Mouse (Mus musculus) c-Kit-positive CD71-positive TER-119-positive erythroid progenitor cells, embryonic 14.5 days (primary cell): ENCODE measurements at regions not wholly inside any gene's neighbourhood (a gene's known extent, or its start where the extent isn't known, plus 50 kb on each side); places are given as distances from the start of the nearest gene placed in this dataset.
A peak's percentile ranks its signal among the peaks of the same experiment; 100 is the strongest.

ENCODE experiments used
- DNase-seq: peaks from one replicate; pipeline ENCODE4 v3.0.0-alpha.2; 2013; ENCODE audit warnings: low spot score

DNA sequence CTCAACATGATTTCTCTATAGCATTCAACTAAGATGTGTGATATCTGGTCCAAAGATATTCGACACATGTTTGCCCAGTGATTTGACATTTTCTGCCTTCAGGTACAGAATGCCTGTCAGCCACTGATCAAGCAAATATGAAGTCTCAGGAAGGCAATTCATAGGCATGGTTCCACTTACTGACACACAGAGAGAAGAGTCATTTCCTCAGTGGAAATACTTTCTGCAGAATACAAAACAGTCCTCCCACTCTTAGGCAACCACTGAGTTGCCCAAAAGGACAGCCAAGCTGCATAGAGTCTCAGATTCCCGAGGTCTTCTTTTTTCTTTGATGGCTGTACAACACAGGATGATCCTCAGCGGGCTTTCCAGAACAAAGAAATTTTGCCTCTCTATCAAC, 110.9 kb downstream of the Ndufa4 start:
- no peak for DNase-seq

DNA sequence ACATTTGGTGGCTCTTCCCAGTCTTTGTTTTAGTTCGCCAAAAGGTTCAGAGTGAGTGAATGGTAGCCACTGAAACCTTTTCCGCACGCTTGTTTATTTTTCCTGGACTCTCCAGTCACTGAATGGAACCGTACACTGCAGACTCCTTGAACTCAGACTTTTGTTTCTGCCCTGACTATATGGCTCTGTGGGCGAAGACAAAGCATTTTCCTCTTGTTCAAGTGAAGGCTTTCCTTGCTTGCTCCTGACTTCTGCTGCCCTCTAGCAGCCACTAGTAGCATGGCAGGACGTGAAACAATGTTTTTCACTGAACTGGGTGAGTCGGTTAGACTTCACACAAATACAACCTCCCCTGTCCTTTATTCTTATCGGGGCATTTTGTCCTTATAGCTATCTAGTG, 113.9 kb downstream of the Ndufa4 start:
- peak; percentile 21 for DNase-seq

DNA sequence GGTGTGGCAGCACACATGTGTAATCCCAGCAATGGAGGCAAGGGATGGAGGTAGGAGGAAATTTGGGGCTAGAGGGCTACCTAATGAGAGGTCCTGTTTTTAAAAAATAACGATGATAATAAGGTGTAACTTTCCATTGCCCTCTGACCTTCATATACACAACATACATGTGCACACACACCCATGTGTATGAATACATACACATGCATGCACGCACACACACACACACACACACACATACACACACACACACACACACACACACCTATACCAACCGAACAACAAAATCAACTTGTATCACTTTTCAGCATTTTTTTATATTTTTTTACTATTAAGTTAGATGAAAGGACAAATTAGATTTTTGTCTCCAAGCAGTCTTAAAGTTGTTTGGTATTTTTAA, 115.1 kb downstream of the Ndufa4 start:
- no peak for DNase-seq

DNA sequence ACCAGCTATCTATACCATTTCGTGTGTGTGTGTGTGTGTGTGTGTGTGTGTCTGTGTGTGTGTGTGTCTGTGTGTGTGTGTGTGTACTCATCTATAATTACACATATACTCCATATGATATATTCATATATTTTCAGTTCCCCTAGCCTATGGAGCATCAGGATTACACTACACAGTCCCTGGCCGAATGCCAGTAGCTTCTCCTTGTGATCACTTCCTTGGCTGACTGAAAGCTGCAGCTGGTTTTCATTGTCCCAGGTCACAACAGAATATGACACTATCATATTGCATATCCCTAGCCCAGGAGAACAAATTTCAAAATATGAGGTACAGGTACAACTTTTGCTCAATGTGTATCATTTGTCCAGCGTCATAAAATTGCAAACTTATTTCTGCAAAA, 116.2 kb downstream of the Ndufa4 start:
- DNase-seq: no peak

DNA sequence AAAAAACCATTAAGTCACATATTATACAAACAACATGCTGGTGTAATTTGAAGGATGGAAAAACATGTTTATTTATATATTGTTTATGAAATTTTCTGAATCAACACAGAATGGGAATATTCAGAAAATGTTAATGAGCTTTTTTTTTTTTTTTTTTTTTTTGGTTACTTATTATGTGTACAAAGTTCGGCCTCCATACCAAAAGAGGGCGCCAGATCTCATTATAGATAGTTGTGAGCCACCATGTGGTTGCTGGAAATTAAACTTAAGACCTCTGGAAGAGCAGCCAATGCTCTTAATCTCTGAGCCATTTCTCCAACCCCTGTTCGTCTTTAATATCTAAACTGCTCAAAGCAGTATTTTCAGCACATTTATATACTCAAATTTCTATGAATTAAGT, 133.3 kb downstream of the Ndufa4 start:
- DNase-seq: peak; percentile 7

DNA sequence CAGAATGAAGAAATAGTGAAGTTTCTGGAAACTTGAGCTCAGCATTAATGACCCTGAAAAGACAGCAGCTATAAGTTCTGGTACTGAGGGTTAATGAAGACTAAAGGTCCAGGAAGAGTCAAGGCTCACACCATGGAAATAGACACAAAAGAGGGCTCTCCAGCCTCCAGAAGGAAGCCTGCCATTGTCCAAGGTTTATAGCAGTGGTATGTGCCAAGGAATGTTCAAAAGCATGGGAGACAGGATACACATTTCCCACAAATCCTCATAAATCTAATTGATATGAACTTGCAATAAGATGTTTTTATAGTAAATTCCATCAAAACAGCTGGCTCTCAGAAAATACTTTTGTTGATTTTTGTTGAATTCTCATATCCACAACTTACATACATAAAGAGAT, 144.4 kb downstream of the Ndufa4 start:
- DNase-seq: no peak

DNA sequence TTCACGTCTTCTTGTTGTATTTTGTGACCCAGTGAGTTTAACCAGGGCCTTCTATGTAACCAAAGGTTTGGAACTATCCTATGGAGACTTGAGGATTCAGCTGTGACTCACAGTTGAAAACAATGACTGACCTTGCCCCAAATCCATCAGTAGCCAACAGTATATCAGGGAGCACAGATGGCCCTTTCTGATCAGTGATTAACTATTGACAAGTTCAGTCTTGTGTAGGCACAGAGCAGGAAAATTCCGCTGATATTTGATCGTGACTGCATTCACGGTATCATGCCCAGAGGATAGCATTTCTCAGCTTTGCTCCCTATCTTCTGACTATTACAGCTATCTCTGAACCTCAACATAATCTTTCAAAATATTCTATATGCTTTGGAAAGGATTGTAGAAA, 169.6 kb downstream of the Ndufa4 start:
- DNase-seq: no peak

DNA sequence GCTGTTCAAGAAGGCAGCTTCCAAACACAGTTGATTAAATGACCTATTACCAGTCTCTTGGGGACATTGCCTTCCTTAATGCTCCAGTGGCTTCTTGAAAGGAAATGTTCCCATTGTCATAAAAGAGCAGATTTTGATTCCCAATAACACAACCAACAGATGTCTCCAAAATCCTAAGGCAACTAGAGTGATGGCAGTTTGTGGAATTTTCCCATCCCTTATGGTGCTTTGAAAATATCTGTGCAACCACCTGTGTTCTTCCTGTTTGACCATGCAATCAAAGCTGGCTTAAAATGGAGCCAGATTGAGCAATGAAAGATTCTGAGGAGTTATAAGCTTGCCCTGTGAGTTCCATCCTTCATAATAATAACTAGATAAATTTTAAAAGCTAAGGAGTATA, 176.2 kb downstream of the Ndufa4 start:
- DNase-seq: no peak

DNA sequence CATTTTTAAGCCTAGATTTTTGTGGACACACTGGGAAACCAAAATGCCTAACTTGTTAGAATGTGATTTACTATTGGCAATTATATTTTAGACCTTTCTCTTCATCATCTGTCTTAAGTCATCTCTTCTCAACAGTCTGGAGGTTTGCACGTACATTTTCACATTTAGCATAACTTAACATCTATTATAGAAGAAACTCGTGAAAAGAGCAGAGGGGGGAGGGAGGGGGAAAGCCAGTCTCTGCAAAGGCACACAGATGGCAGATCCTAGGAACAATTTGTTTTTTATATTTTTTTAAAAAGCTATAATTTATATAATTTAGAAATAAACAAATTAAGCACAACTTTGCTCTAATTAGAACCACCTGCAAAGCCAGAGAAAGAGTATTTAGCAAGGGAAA, 176.6 kb downstream of the Ndufa4 start:
- DNase-seq: no peak

DNA sequence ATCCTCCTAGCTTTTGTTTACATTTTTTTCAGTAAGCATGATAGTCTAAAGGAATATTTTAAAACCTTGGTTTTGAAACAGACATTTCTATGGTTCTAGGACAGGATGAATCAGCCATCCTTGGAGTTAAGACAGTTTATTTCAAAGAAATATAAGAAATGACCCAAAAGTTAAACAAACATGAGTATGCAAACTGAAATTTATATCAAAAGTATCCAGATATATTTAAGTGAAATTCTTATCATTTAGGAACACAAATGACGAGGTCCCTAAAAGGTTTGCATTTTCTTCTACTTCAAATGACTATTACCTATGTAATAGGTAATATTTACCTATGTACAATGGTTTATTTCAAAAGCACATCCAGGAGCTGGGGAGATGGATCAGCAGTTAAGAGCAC, 179.5 kb downstream of the Ndufa4 start:
- no peak for DNase-seq

DNA sequence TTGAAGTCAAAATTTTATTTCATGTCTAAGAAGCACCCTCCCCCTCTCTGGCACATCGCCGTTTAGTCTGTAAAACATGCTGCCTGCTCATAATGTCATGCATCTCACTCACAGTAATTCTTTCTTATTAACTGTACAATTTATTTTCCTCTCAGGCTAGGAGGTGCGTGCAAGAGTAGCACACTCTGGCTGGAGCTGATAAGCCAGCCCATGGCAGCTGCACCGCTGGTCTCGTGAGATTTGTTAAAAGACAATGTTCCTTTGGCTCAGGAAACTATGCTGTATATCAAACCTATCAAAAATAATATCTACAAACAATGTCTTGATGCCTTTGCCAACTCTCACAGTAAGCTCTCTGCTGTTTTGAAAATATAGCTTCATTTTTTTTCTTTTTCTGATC, 179.9 kb downstream of the Ndufa4 start:
- peak; percentile 83 for DNase-seq

DNA sequence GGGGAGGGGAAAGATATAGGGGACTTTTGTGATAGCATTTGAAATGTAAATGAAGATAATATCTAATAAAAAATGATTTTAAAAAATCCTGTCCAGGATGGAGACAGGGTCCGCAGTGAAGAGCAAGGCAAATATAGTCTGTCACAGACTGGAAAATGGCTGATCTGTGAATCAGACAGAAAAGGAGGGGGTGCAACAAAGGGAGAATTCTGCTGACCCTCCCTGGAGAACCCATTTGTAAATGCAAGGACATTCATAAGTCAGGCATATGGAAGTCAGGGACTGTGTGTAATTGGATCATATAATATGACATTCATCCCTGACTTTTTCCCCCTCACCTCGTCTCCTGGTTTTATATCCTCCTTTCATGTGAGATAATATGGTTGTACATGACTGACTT, 183.8 kb downstream of the Ndufa4 start:
- DNase-seq: no peak

DNA sequence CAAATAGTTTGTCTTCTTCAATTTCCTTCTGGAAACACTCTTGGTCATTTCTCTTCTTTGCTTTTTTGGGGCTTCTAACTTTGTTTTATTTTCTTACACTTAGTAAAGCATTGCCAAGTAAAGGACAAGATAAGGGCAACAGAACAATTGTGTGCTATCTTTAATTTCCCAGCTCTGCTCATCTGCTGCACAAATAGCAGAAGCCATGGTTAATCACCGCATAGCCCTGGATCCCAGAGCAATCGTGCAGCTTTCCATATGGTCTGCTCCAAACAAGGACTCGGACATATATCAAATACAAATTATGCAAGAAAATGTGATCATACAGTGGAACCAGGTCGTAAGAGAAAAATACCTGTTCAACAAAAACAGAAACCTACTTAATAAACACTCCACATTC, 187.0 kb downstream of the Ndufa4 start:
- no peak for DNase-seq

DNA sequence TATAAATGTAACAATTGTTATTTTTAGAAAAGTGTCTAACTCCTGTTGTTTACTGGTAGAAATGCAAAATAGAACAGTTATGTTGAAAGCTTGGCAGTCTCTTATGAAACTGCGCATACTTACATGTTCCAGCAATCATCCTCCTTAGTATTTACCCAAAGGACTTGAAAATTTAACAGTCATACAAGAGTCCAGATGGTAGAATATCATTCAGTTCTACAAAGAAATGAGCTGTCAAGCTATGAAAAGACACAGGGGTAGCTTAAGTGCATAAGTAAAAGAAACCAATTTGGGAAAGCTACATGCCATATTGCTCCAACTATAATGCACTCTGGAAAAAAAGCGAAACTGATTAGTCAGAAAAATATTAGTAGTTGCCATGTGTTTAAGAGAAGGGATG, 196.7 kb downstream of the Ndufa4 start:
- no peak for DNase-seq

DNA sequence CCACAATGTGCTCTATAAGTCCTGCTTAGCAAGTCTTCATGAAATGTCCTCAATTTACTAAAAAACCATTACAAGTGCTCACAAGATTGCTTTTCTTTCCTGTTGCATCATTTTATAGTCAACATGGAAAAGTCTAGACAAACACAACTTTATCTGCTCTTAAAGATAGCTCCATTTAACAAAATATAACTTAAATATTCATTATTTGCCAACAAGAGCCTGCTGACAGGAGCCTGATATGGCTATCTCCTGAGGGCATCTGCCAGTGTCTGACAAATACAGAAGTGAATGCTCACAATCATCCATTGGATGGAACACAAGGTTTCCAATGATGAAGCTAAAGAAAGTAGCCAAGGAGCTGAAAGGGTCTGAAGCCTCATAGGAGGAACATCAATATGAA, 197.8 kb downstream of the Ndufa4 start:
- peak; percentile 53 for DNase-seq
